Mouse (Mus musculus) heart, adult 2 months (tissue): ENCODE data around the gene Otx2. TPM values are rescaled to one million over a fixed set of nuclear protein-coding genes. Genes with fewer than 3 reads are reported as not detected.

ENCODE experiments used
- DNase-seq, 2 experiments: peaks; one replicate each; pipeline ENCODE4 v3.0.0; 2021
- H3K27ac ChIP-seq: fragments of 200-600 bp; 2 replicates; pipeline ENCODE4 v1.8.1; 2022
- H3K27me3 ChIP-seq: fragments of 200-500 bp; 2 replicates; pipeline ENCODE4 v1.6.1; 2012; ENCODE audit warnings: mild to moderate bottlenecking, low read length, inconsistent platforms, mixed read lengths; ENCODE audit not compliant: control insufficient read depth, insufficient read depth
- H3K36me3 ChIP-seq: fragments of 200-500 bp; 2 replicates; pipeline ENCODE4 v1.6.1; 2012; ENCODE audit warnings: low read length, inconsistent platforms; ENCODE audit not compliant: control insufficient read depth, insufficient read depth
- H3K4me1 ChIP-seq: fragments of 200-500 bp; 2 replicates; pipeline ENCODE4 v1.6.1; 2011; ENCODE audit warnings: low read length; ENCODE audit not compliant: control insufficient read depth, insufficient read depth
- H3K4me3 ChIP-seq: fragments of 200-600 bp; 2 replicates; pipeline ENCODE4 v1.8.1; 2022
- H3K79me2 ChIP-seq: fragments of 200-500 bp; replicated peaks from 2 replicates; pipeline ENCODE4 v1.6.1; 2012; ENCODE audit warnings: mild to moderate bottlenecking, inconsistent platforms, low read length, moderate library complexity, mixed read lengths; ENCODE audit not compliant: control insufficient read depth, insufficient read depth
- H3K9ac ChIP-seq: fragments of 200-500 bp; 2 replicates; pipeline ENCODE4 v1.6.1; 2012; ENCODE audit warnings: low read depth, mild to moderate bottlenecking, control low read depth, inconsistent platforms, low read length, mixed read lengths
- CTCF ChIP-seq: fragments of 200-600 bp; IDR thresholded peaks from 2 replicates; pipeline ENCODE4 v1.8.1; 2022; ENCODE audit warnings: antibody characterized with exemption, mild to moderate bottlenecking, moderate library complexity
- EP300 ChIP-seq: fragments of 200-500 bp; IDR thresholded peaks from 2 replicates; pipeline ENCODE4 v1.6.1; 2011; ENCODE audit warnings: low read depth, low read length, control low read depth; ENCODE audit not compliant: insufficient read depth
- POLR2A ChIP-seq: fragments of 200-500 bp; IDR thresholded peaks from 2 replicates; pipeline ENCODE4 v1.6.1; 2011; ENCODE audit warnings: mild to moderate bottlenecking, low read depth, low read length, control low read depth; ENCODE audit not compliant: insufficient read depth
- WGBS: fragments of 180-500 bp; shearing (Covaris S2); methylation state at CpG from one replicate; pipeline ENCODE4 v1.1.7; 2018; 5-methylcytosine and 5-hydroxymethylcytosine counted together
- intact Hi-C: fragments of 180-260 bp; cut with DNase I; formaldehyde crosslinking; loops from one replicate; pipeline ENCODE4 v1.15.1; 2025
- polyA plus RNA-seq: library from polyadenylated mRNA; depleted of rRNA; stranded (reverse); fragments of >200 nt; gene quantifications from 2 replicates; pipeline ENCODE4 v1.2.3, GENCODE M21; 2012
- total RNA-seq, 2 experiments: library from RNA; stranded (reverse); gene quantifications; 2 replicates each; pipeline ENCODE4 v1.2.3; 2021

Otx2 gene
- total and polyA plus RNA-seq, 3 experiments, result not detected

GRCm38 (mm10) chr14:48670258-48670630 lies 3.4 kb downstream of the Otx2 start:
- no peak overlapping the region for H3K4me3 ChIP-seq
- no peaks in the 10 kb centered on the region for H3K4me1 ChIP-seq
- H3K9ac ChIP-seq, result no peak overlapping the region
- intact Hi-C loops, result no loop called here
- peaks cover 34% of the 10 kb centered on the region for H3K27me3 ChIP-seq
- no peak for DNase-seq
- no peaks in the 10 kb centered on the region for H3K36me3 ChIP-seq
- 15% methylated on average over 3 of the region's 3 CpGs for WGBS
- no peak overlapping the region for H3K27ac ChIP-seq
- no peaks in the 10 kb centered on the region for H3K79me2 ChIP-seq
- TF ChIP-seq CTCF (no peak), EP300 (no peak), POLR2A (no peak)

GRCm38 (mm10) chr14:48669541-48670257 lies 3.9 kb downstream of the Otx2 start:
- 11% methylated on average over 18 of the region's 18 CpGs for WGBS
- peaks cover 39% of the 10 kb centered on the region for H3K27me3 ChIP-seq
- intact Hi-C loops, result no loop called here

DNA sequence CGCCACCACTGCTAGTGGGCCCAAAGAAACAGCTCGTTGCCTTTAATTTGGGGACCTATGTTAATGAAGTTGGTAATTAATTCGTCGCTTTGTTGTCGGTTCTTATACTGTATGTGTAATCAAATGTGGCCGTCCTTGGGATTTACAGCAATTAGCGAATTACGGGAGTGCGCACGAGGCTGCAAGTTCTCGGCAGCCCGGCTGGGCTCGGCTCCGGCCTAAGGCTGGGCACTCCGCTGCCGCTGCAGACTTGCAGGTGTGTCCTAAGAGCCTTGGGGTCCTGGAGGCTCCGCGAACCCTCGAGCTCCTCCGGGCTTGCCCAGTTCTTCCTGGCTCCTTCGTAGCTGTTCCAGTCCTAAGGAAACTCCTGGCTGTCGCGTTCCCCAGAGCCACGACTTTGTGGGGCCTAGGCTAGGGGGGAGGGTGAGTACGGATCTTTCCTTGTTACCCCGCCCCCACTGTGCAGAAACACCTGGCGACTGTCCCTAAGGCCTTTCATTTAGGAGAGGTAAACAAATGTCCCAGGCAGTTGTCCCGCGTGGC lies 4.8 kb downstream of the Otx2 start:
- intact Hi-C loops, result no loop called here
- DNase-seq, result peak in 1 of 2 experiments; percentile 29
- 4% methylated on average over 29 of the region's 29 CpGs for WGBS
- peaks cover 36% of the 10 kb centered on the region for H3K27me3 ChIP-seq
- H3K4me3 ChIP-seq, result no peak overlapping the region
- TF ChIP-seq POLR2A (no peak), CTCF (no peak), EP300 (no peak)
- H3K36me3 ChIP-seq, result no peaks in the 10 kb centered on the region
- no peaks in the 10 kb centered on the region for H3K4me1 ChIP-seq
- no peaks in the 10 kb centered on the region for H3K79me2 ChIP-seq
- H3K9ac ChIP-seq, result no peak overlapping the region
- no peak overlapping the region for H3K27ac ChIP-seq

More at GRCm38 (mm10) chr14:48669541-48670257, 3.9 kb downstream of the Otx2 start:
- peak in 1 of 2 experiments; percentile 18 for DNase-seq
- no peak overlapping the region for H3K4me3 ChIP-seq
- H3K27ac ChIP-seq, result no peak overlapping the region
- no peaks in the 10 kb centered on the region for H3K4me1 ChIP-seq
- H3K36me3 ChIP-seq, result no peaks in the 10 kb centered on the region
- H3K9ac ChIP-seq, result no peak overlapping the region
- TF ChIP-seq POLR2A, result no peak
- no peak for TF ChIP-seq EP300
- TF ChIP-seq CTCF, result no peak
- H3K79me2 ChIP-seq, result no peaks in the 10 kb centered on the region

DNA sequence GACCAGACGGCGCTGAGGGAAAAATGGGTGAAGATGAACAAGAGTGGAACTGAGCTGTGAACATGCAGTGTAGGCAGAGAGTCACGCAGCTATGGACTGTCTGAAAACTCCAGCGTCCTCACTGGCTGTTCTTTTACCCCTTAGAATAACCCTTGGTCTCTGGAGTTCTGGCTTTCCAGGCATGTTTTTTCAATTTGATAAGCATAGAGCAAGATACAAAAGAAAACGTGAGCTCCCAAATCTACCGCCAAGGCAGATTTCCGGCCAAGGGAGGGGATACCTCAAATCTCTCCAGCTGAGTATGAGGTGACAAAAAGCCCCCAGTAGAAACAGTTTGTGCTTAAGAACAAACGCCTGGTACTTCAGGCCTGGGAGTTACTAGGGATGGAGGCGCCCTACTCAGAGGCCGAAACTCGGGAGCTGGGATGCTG lies 5.6 kb downstream of the Otx2 start:
- peaks cover 33% of the 10 kb centered on the region for H3K27me3 ChIP-seq
- no peak overlapping the region for H3K27ac ChIP-seq
- H3K4me3 ChIP-seq, result no peak overlapping the region
- H3K9ac ChIP-seq, result no peak overlapping the region
- H3K79me2 ChIP-seq, result no peaks in the 10 kb centered on the region
- H3K4me1 ChIP-seq, result no peaks in the 10 kb centered on the region
- intact Hi-C loops, result no loop called here
- WGBS, result 12% methylated on average over 11 of the region's 11 CpGs
- TF ChIP-seq POLR2A, result no peak
- TF ChIP-seq EP300, result no peak
- TF ChIP-seq CTCF, result no peak
- DNase-seq, result peak in 1 of 2 experiments; percentile 17
- H3K36me3 ChIP-seq, result no peaks in the 10 kb centered on the region

GRCm38 (mm10) chr14:48667396-48667795 lies 6.2 kb downstream of the Otx2 start:
- Histone ChIP-seq H3K9ac (no peak overlapping the region), H3K36me3 (no peaks in the 10 kb centered on the region), H3K27me3 (peaks cover 32% of the 10 kb centered on the region), H3K27ac (no peak overlapping the region), H3K4me3 (no peak overlapping the region), H3K79me2 (no peaks in the 10 kb centered on the region), H3K4me1 (no peaks in the 10 kb centered on the region)
- peak in 1 of 2 experiments; percentile 18 for DNase-seq
- 17% methylated on average over 12 of the region's 12 CpGs for WGBS
- intact Hi-C loops, result no loop called here
- TF ChIP-seq POLR2A, result no peak
- no peak for TF ChIP-seq EP300
- no peak for TF ChIP-seq CTCF

GRCm38 (mm10) chr14:48666771-48667170 lies 6.8 kb downstream of the Otx2 start:
- WGBS, result 7% methylated on average over 19 of the region's 19 CpGs
- TF ChIP-seq POLR2A (no peak), EP300 (no peak), CTCF (no peak)
- Histone ChIP-seq H3K79me2 (no peaks in the 10 kb centered on the region), H3K27me3 (peaks cover 36% of the 10 kb centered on the region), H3K27ac (no peak overlapping the region), H3K4me3 (no peak overlapping the region), H3K9ac (no peak overlapping the region), H3K36me3 (no peaks in the 10 kb centered on the region), H3K4me1 (no peaks in the 10 kb centered on the region)
- intact Hi-C loops, result no loop called here
- DNase-seq, result no peak
